Mouse (Mus musculus) thymus, postnatal 25 days (tissue): Measurements from ENCODE around the gene Kmt2b.

Experiments
- DNase-seq: peaks from one replicate; pipeline ENCODE4 v3.0.0; 2022

Kmt2b gene

GRCm38 (mm10) chr7:30563906-30564280 is 24.6 kb downstream of the Kmt2b start:
- peak; percentile 66 for DNase-seq

GRCm38 (mm10) chr7:30563117-30563905 is 25.2 kb downstream of the Kmt2b start, which contains the start of the genes U2af1l4, Gm49396 and Psenen:
U2af1l4 (plus strand) TSS chr7:30563301.
Gm49396 (plus strand) TSS chr7:30563344.
Psenen (minus strand) TSS chr7:30563627.
- peak; percentile 94 for DNase-seq

GRCm38 (mm10) chr7:30562526-30563116 is 25.9 kb downstream of the Kmt2b start:
- no peak for DNase-seq

GRCm38 (mm10) chr7:30560296-30560695 is 28.2 kb downstream of the Kmt2b start:
- DNase-seq: no peak

GRCm38 (mm10) chr7:30559443-30559954 is 29.0 kb downstream of the Kmt2b start, which contains the start of gene Lin37:
Lin37 (minus strand) TSS chr7:30559838.
- DNase-seq: peak; percentile 94

- no peak for DNase-seq
These were observed 29.7 kb downstream of the Kmt2b start for GRCm38 (mm10) chr7:30558656-30559442.

GRCm38 (mm10) chr7:30557901-30558514 is 30.5 kb downstream of the Kmt2b start:
- no peak for DNase-seq

GRCm38 (mm10) chr7:30556894-30557536 is 31.5 kb downstream of the Kmt2b start:
- DNase-seq: peak; percentile 41

- DNase-seq: no peak
These were observed 34.5 kb downstream of the Kmt2b start for GRCm38 (mm10) chr7:30553810-30554584.

GRCm38 (mm10) chr7:30553021-30553589 is 35.4 kb downstream of the Kmt2b start:
- peak; percentile 40 for DNase-seq

GRCm38 (mm10) chr7:30552102-30553020 is 36.2 kb downstream of the Kmt2b start, which contains the start of the genes Hspb6 and Proser3:
Hspb6 (plus strand) TSS chr7:30552178.
Proser3 (minus strand) TSS chr7:30552299.
- peak; percentile 96 for DNase-seq

- no peak for DNase-seq
These were observed 37.0 kb downstream of the Kmt2b start for GRCm38 (mm10) chr7:30551445-30552101.

- no peak for DNase-seq
These were observed 37.9 kb downstream of the Kmt2b start for GRCm38 (mm10) chr7:30550603-30551002.

GRCm38 (mm10) chr7:30549880-30550279 is 38.6 kb downstream of the Kmt2b start:
- DNase-seq: no peak

GRCm38 (mm10) chr7:30544327-30544726 is 44.2 kb downstream of the Kmt2b start:
- DNase-seq: no peak

GRCm38 (mm10) chr7:30540572-30540971 is 48.0 kb downstream of the Kmt2b start:
- DNase-seq: no peak

GRCm38 (mm10) chr7:30534633-30535577 is 53.6 kb downstream of the Kmt2b start, which contains the start of gene Arhgap33:
Arhgap33 (minus strand) TSS chr7:30535060.
- DNase-seq: peak; percentile 97
